Mouse (Mus musculus) frontal cortex, postnatal 14 days (tissue): ENCODE data around the gene Akap1.

Source experiments
- DNase-seq, 2 experiments: peaks; one replicate each; pipeline ENCODE4 v3.0.0; 2022; ENCODE audit warnings: low spot score in 2 of 2

Akap1 gene

GRCm38 (mm10) chr11:88878011-88878410 is 13.6 kb upstream of the Akap1 start:
- DNase-seq, result no peak

GRCm38 (mm10) chr11:88873667-88874030 is 9.3 kb upstream of the Akap1 start:
- peak in 1 of 2 experiments; percentile 22 for DNase-seq

DNA sequence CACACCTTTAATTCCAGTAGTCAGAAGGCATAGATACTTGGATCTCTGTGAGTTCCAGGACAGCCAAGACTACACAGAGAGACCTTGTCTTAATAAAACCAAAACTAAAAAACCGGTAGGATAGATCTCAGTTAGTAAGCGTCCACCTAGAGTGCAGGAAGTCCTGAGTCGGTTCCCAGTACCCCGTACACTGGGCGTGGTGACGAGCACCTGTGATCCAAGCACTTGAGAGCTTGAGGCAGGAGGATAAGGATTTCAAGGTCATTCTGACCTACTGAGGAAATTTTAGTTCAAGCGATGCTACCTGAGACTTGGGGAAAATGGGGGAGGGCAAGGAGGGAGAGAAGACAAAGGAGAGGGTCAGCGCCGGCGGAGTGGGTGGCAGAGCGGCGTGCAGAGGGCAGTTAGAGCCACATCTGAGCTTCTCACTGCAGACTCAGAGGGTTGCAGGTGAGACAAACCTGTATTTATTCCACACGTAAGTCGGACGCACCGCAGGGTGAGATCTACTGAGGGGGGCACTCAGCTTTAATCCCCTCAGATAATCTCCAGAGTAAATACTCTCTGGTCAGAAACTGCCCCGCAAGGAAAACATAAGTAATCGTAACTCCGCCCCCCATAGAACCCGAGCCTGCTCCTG is 8.8 kb upstream of the Akap1 start:
- DNase-seq, result no peak

DNA sequence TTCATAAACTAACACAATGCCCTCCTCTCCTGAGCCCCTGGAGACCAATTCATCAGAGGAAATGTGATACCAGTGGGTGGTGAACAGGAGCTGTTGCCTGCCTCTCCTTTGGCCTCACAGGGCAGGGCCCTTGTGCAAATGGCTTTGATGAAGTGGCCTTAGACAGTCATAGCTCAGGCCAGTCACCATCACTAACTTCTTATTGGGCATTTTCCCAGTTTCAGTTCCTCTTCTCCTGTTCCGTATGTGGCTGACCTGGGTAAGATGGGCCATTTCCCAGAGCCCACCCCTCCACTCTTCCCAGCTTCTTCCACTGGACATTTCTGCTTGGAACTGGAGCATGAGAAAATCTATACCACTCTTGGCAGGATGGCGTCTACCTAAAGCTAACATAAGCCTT is 5.1 kb upstream of the Akap1 start:
- DNase-seq, result no peak

DNA sequence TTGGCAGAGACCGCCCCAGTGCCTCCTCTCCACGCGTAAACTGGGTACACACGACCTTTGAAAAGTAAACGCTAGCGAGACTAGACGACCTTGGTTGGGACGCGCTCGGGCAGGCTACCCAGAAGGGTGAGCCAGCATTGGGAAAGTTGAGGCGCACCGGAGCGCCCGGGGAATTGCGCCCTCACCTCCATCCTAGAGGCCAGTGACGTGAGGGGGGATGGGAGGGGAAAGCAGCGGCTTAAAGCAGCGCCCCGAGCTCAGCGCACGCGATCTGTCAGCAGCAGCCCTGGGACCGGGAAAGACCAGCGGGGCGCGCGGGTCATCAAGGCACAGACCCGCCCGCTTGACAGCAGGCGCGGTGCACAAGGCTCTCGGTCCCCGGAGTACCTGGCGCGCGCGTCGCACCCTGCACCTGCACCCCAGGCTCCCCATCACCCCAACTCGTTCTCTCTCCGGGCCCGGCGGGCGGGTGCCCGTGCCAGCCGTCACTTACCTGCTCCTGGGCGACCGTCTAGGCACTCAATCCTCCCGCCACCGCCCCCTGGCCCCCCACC is 405 bp downstream of the Akap1 start:
- peak; percentile 24 to 46 for DNase-seq

GRCm38 (mm10) chr11:88863071-88863903 is 1.1 kb downstream of the Akap1 start:
- DNase-seq, result no peak

- no peak for DNase-seq
Measured at GRCm38 (mm10) chr11:88862355-88862754, 2.0 kb downstream of the Akap1 start.

DNA sequence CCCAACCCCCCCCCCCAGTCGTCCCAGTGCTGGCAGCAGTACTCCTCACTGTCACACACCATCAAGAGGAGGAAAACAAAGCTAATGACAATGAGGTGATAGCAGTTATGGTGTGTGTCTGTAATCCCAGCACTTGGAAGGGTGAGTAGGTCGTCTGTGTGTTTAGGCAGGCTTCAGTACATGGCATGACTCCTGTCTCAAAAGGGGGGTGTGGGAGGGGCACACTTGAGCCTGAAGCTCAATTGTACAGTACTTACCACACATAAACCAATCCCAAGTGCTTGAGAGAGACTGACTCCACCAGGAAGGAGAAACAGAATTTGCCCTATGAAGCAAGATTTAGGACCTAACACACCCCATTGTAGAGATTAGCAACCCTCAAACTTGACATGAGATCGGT is 3.3 kb downstream of the Akap1 start:
- no peak for DNase-seq

DNA sequence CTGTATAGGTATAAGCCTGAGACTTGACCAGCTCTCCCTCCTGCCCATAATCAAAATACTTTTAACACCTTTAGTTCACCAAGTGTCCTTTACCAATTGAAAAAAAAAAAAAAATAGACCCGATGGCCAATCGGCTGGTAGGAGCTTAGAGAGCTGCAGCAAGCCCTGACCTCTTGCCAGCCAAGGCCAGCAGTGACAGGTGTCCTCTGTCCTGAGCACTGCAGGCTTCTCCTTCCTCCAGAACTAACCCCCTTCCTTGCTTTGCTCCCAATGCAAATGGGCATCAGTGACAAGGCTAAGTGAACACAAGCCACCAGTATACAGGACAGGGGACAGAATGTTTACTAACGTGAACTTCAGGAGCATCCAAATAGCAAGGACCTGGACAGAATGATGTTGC is 3.7 kb downstream of the Akap1 start:
- DNase-seq, result no peak

DNA sequence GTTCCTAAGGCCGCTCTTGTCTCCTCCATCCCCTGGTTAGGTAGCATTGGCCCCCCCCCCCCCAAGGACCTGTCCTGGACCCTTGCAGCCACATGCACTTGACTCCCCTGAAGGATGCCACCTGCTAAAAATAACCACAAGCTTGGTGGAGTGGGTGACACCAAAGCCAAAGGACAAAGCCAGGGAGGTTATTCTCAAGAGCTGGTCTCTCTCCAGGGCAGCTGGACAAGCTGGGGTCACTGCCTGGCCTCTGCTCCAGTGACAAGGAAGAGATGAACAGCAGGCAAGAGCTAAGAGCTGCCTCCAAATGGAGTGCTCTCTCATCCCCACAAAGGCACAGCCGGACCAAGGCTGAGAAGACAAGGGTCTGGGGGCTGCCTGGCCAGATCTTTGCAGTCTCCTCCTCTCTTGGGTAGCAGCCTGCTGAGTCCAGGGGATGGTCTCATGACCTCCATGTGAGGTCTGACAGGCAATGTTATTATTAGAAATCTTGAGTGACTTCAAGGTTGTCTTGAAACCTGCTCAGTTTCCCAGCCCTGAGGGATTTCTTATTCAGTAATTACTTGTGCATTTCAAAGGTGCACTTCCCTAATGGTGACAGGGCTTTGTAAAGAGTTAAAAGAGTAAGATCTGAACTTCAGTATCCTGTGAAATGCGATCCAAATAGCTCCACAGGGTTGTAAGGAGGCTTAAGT is 6.9 kb downstream of the Akap1 start:
- no peak for DNase-seq

GRCm38 (mm10) chr11:88856383-88856782 is 8.0 kb downstream of the Akap1 start:
- DNase-seq, result no peak

GRCm38 (mm10) chr11:88855795-88856194 is 8.6 kb downstream of the Akap1 start:
- DNase-seq, result no peak

DNA sequence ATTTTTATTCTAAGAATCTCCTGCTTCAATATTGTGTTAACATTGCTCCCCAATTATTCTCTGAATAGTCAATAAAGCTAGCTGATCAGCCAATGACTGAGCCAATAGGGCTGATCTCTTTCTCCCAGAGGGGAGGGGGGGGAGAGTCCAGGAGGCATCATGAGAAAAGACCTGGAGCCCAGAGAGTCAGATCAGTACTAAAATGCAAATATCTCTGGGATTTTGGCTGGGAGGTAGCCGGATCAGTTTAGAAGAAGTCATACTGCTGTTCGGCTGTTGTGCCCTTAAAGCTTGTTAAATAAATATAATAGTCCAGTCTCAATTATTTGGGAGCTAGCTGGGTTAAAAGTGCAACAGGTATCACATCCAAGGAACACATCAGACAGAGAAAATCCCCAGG is 10.8 kb downstream of the Akap1 start:
- no peak for DNase-seq

DNA sequence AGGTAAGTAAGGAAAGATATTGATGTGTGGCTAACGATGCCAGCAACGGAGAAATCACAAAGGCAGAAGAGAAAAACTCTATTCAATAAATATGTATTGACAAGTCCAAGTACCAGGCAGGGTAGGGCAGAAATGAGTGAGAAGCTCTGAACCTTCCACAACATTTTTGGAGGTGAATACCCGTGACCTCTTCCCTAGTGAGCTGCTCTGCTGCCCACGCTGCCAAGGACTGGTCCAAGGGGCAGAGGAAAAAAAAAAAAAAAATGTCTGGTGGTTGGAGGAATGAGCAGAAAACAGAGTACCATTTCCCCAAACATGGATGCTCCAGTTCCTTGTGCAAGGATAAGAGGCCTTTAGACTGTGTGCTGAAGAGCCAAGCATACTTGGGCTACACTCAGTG is 11.6 kb downstream of the Akap1 start:
- no peak for DNase-seq

DNA sequence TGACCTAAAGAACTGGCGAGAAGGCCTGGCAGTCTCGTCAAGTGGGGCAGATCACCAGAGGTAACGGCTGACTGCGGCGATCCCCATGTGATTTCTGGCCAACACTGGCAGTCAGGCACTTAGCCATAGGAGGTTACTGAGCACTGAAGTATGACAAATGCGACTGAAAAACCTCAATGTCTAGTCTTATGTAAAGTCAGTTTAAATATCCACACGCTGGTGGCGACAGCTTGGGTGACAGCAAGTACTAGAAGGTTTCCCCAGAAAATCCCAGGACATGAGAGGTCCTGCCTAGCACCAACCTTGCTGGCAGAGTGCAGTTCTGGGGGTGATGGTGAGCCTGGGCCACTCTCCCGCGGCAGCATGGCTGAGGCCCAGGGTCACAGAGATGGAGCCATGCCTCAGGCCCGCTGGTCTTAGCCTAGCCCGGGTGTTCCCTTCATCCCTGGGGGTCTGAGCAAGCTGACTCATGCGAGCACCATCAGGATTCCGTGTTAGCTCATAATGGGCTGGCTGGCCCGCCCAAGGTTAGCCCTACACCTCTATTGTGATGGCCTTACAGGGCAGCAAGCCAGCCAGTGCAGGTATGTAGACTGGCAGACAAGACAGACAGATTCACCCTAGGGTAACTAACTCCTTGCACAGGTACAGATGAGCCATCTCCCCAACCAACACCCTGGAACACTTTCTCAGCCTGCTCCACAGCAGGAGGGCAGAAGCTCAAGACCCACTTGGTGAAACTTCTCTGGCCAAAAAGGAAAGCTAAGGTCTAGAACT is 13.1 kb downstream of the Akap1 start:
- no peak for DNase-seq

DNA sequence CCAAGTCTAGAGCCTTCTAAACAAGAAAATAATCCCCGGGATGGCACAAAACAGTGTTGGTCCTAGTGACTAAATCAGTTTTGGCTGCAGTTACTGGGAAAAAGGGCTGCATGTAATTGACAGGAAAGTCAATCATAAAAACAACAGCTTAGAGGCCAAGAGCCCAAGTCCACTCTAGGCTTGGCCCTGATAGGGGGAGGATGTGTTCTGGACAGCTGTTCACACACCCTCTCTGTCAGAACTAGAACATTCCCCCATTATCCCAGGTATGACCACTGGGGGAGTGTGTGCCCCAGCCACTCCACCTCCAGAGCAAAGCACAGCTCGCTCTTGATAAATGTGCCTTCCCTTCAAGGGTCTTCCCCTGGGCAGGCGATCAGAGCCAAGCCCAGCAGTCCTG is 14.7 kb downstream of the Akap1 start:
- DNase-seq, result no peak

- DNase-seq, result peak; percentile 36 to 47
Measured at GRCm38 (mm10) chr11:88849284-88849683, 15.1 kb downstream of the Akap1 start.

DNA sequence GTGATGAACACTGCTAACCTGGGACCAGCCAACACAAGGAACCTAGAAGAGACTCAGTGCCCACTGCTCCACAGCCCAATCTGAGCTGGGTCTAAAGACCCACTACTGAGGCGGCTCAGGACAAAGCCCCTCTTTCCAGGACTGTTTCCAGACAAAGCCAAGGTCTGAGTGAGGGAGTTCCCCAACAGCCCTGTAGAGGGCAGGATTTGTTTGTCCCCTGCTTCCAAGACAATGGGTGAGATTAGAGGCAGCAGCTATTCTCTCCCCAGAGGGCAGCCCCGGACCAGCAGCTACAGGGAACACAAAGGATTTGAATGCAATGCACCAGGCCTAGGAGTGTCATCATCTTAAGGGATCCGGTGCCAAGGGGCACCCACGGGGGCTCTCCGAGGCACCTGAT is 15.8 kb downstream of the Akap1 start:
- DNase-seq, result no peak

DNA sequence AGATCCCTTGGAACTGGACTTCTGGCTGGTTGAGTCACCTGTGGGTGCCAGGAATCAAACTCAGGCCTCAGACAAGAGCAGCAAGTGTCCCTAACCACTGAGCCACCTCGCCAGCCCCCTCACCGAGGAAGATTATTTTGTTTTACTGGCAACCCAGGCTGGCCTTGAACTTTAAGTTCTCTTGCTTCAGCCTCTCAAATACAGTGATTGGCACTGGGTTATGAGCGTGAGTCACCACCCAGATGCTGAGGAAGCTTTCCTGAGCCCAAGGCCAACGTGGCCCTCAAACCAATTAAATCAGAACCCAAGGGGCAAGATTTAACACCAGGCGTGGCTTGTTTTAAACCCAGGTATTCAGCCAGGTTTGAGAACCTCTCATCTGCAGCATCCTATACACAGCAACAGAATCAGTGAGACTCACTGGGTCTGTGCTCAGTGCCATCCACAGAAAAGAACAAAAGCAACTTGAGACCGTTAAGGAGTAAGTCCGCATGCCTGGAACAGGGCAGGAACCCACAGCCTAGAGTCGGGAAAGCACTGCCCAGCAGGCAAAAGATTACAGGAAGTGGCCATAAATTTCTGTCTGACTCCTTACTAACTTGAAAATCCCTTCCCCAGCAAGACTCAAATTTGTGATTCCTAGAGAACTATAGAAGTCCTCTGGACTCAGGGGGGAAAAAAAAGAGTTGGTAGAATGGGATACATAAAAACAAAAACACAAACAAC is 16.9 kb downstream of the Akap1 start:
- no peak for DNase-seq

DNA sequence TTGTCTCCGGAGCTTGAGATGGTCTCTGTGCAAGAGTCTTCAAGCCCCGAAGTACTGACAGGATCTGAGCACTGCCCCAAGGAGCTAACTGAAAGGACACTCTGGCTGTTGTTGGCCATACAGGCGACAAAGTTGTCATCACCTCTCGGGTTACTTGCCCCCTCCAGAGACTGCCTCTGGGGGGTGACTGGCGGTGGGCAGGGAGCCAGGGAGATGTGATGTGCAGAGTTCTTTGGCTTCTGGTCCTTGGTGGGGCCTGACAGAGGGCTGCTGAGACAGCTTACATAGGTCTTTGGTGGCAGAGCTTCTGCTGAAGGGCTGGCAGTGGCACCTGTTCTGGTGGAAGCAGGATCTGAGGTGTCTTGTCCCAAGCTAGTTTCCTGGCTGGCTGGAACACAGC is 20.0 kb downstream of the Akap1 start:
- no peak for DNase-seq

GRCm38 (mm10) chr11:88843305-88843704 is 21.1 kb downstream of the Akap1 start:
- DNase-seq, result no peak
